Mouse (Mus musculus) forebrain, embryonic 12.5 days (tissue): Measurements from ENCODE around the gene Mex3d. TPM values are rescaled to one million over a fixed set of nuclear protein-coding genes. Genes with fewer than 3 reads are reported as not detected.

ENCODE experiments used
- ATAC-seq: fragments of 200-750 bp; cut with Nextera tagmentation; 2 replicates; pipeline ENCODE4 v1.8.0; 2017; ENCODE audit warnings: moderate TSS enrichment; ENCODE audit not compliant: low FRiP score
- H3K27ac ChIP-seq: fragments of 300-500 bp; sonication (generic); 2 replicates; pipeline ENCODE4 v1.5.1; 2016; ENCODE audit warnings: mild to moderate bottlenecking
- H3K27me3 ChIP-seq: fragments of 300-500 bp; sonication (generic); 2 replicates; pipeline ENCODE4 v1.6.1; 2016; ENCODE audit warnings: mild to moderate bottlenecking
- H3K36me3 ChIP-seq: fragments of 300-500 bp; sonication (generic); replicated peaks from 2 replicates; pipeline ENCODE4 v1.6.1; 2016; ENCODE audit warnings: mild to moderate bottlenecking
- H3K4me1 ChIP-seq: fragments of 300-500 bp; sonication (generic); 2 replicates; pipeline ENCODE4 v1.6.1; 2016
- H3K4me2 ChIP-seq: fragments of 300-500 bp; sonication (generic); 2 replicates; pipeline ENCODE4 v1.6.1; 2016; ENCODE audit warnings: mild to moderate bottlenecking, moderate library complexity
- H3K4me3 ChIP-seq: fragments of 300-500 bp; sonication (generic); replicated peaks from 2 replicates; pipeline ENCODE4 v1.5.1; 2016; ENCODE audit warnings: mild to moderate bottlenecking
- H3K9ac ChIP-seq: fragments of 300-500 bp; sonication (generic); 2 replicates; pipeline ENCODE4 v1.6.1; 2016; ENCODE audit warnings: mild to moderate bottlenecking
- H3K9me3 ChIP-seq: fragments of 300-500 bp; sonication (generic); 2 replicates; pipeline ENCODE4 v1.6.1; 2016
- WGBS: fragments of 180-500 bp; shearing (Covaris S2); methylation state at CpG from one replicate; pipeline ENCODE4 v1.1.7; 2016; 5-methylcytosine and 5-hydroxymethylcytosine counted together
- polyA plus RNA-seq: library from polyadenylated mRNA; unstranded; fragments of >200 nt; fragmentation: Nextera tagmentation; extraction: Ambion mirVana; gene quantifications from 2 replicates; pipeline ENCODE4 v1.2.1, GENCODE M21; 2016

Mex3d gene
- polyA plus RNA-seq, 1 experiment from 2014 or later: 21.3 TPM

GRCm38 (mm10) chr10:80363734-80364133, 23.7 kb downstream of the Mex3d start:
- ATAC-seq: no peak
- Histone ChIP-seq H3K27me3 (peaks cover 63% of the 10 kb centered on the region), H3K36me3 (no peaks in the 10 kb centered on the region), H3K4me1 (peaks cover 7% of the 10 kb centered on the region), H3K9me3 (0 out of 2 replicates have a peak, but pooled peaks cover 7% of the 10 kb centered on the region), H3K27ac (no peak overlapping the region), H3K9ac (0 out of 2 replicates have a peak overlapping the region, but pooled peaks have one; percentile 5), H3K4me2 (no peak overlapping the region), H3K4me3 (no peak overlapping the region)
- 44% methylated on average over 6 of the region's 6 CpGs for WGBS

DNA sequence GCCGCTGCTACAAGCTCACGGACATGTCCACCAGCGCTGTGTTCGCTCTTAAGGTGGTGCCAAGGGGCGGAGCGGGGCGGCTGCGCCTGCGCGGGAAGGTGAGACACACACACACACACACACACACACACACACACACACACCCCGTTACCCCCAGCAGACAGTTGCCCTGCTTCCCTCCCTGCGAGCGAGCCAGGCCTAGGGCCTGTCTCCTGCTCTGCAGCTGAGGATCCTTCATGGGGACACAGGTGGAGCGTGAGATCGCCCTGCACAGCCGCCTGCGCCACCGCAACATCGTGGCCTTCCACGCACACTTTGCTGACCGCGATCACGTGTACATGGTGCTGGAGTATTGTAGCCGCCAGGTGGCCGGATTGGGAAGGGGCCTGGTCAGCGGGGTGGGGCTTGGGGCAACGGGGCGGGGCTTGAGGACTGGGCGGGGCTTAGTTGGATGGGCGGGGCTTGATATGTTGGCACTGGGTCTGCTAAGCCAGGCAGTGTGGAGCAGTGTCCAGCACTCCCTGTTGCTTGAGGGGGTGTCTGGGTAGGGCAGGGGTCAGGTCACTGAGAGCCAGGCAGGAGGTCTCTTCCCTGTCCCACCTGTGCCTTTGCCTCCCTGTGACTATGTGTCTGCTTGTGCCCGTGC, 29.3 kb downstream of the Mex3d start:
- Histone ChIP-seq H3K27me3 (peaks cover 84% of the 10 kb centered on the region), H3K9ac (0 out of 2 replicates have a peak overlapping the region, but pooled peaks have one; percentile 33), H3K36me3 (no peaks in the 10 kb centered on the region), H3K9me3 (0 out of 2 replicates have a peak, but pooled peaks cover 3% of the 10 kb centered on the region), H3K4me2 (peak overlapping the region; percentile 38), H3K27ac (no peak overlapping the region), H3K4me1 (peaks cover 16% of the 10 kb centered on the region), H3K4me3 (peak overlapping the region; percentile 23)
- 4% methylated on average over 31 of the region's 31 CpGs for WGBS
- ATAC-seq: 0 out of 2 replicates have a peak, but pooled peaks have one; percentile 33

DNA sequence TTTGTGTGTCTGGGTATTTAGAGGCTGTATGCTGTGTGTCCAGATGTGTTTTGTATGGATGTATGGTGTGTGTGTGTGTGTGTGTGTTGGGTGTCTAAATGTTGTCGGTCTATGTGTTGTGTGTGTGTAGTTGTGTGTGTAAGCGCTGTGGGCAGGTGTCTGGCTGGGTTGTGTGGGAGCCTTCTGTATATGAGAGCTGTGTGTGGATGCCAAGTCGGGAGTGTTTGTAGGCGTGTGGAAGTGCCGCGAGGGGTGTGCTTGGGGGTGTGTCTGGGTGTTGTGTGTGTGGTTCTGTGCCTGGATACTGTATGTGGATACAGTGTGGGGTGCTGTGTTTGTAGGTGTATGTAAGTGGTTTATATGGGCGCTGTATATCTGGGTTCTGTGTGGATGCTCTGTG, 30.1 kb downstream of the Mex3d start:
- H3K36me3 ChIP-seq: no peaks in the 10 kb centered on the region
- peak overlapping the region; percentile 23; the same call in 1 of the 2 replicates for H3K4me3 ChIP-seq
- no peak overlapping the region for H3K27ac ChIP-seq
- 41% methylated on average over 7 of the region's 7 CpGs for WGBS
- no peaks in the 10 kb centered on the region for H3K9me3 ChIP-seq
- peak overlapping the region; percentile 38; the same call in 1 of the 2 replicates for H3K4me2 ChIP-seq
- peaks cover 16% of the 10 kb centered on the region for H3K4me1 ChIP-seq
- ATAC-seq: no peak
- H3K9ac ChIP-seq: no peak overlapping the region
- peaks cover 84% of the 10 kb centered on the region for H3K27me3 ChIP-seq

DNA sequence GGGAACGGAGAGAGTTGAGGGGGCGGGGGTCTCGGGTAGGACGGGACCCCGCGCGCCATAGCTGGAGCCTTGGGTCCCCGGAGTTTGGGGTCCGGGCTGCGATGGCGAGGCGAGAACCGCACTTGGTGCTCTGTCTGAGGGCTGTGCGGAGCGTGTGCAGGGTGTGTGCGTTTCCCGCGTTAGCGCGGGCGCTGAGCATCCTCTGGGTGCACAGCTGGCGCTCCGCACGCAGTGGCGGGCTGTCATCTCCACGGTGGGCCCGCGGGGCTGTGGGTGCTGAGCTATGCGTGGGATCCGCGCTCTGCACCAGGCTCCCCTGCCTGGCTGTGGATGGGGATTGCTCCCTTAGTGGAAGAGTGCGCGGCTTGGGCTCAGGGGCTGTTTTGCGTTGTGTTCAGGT, 30.7 kb downstream of the Mex3d start:
- H3K4me2 ChIP-seq: peak overlapping the region; percentile 52
- peak overlapping the region; percentile 36 for H3K4me3 ChIP-seq
- no peak overlapping the region for H3K9ac ChIP-seq
- no peak overlapping the region for H3K27ac ChIP-seq
- H3K27me3 ChIP-seq: peaks cover 87% of the 10 kb centered on the region
- H3K9me3 ChIP-seq: no peaks in the 10 kb centered on the region
- H3K36me3 ChIP-seq: no peaks in the 10 kb centered on the region
- no peak for ATAC-seq
- 1% methylated on average over 34 of the region's 34 CpGs for WGBS
- peaks cover 16% of the 10 kb centered on the region for H3K4me1 ChIP-seq

DNA sequence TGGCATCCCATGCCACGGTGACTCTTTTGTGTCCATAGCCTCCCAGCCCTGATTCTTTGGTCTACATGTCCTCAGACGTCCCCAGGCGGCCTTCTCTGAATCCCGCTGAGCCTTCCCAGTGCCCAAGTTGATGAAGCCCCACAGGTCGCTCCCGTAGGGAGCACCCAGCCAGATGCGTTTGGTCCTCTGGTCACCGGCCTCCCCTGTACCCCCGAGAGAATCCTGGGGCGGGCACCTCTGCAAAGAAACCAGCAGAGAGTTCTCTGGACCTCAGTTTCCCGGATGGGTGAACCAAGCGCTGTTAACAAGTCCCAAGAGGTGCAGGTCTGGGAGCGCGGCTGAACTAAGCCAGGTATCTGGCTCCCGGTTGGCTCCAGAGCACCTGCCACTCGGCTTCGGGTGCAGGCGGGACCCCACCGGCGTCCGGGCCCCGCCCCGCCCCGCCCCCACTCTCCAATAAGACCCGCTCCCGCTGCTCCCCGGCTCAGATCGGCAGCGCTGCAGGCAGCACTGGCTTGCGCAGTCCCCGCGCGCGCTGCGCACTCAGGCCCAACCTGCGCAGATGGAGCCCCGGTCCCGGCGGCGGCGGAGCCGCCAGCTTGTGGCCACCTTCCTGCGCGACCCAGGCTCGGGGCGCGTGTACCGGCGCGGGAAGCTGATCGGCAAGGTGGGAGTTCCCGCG, 31.3 kb downstream of the Mex3d start, which contains the start of gene Plk5:
Gene Plk5 (plus strand): TSS at position 459 of the 682 bp plus-strand sequence.
- Histone ChIP-seq H3K4me2 (peak within 1 kb of the TSS; percentile 52), H3K9ac (peak within 1 kb of the TSS; percentile 42; the same call in 1 of the 2 replicates), H3K27me3 (peaks cover 93% of the 10 kb centered on the region), H3K27ac (no peak within 1 kb of the TSS), H3K9me3 (no peaks in the 10 kb centered on the region), H3K4me3 (peak within 1 kb of the TSS; percentile 36), H3K4me1 (peaks cover 16% of the 10 kb centered on the region), H3K36me3 (no peaks in the 10 kb centered on the region)
- no peak for ATAC-seq
- under 1% methylated on average over 53 of the region's 53 CpGs for WGBS

- H3K4me3 ChIP-seq: no peak overlapping the region
- WGBS: 6% methylated on average over 9 of the region's 9 CpGs
- no peak overlapping the region for H3K27ac ChIP-seq
- ATAC-seq: no peak
- H3K4me1 ChIP-seq: peaks cover 16% of the 10 kb centered on the region
- no peak overlapping the region for H3K9ac ChIP-seq
- H3K36me3 ChIP-seq: no peaks in the 10 kb centered on the region
- H3K27me3 ChIP-seq: peaks cover 100% of the 10 kb centered on the region
- H3K9me3 ChIP-seq: no peaks in the 10 kb centered on the region
- no peak overlapping the region for H3K4me2 ChIP-seq
Measured at GRCm38 (mm10) chr10:80355431-80355830, 32.0 kb downstream of the Mex3d start.

GRCm38 (mm10) chr10:80352727-80353126, 34.7 kb downstream of the Mex3d start:
- WGBS: 67% methylated on average over 8 of the region's 8 CpGs
- H3K4me1 ChIP-seq: peaks cover 26% of the 10 kb centered on the region
- ATAC-seq: no peak
- no peak overlapping the region for H3K4me3 ChIP-seq
- H3K36me3 ChIP-seq: no peaks in the 10 kb centered on the region
- no peak overlapping the region for H3K27ac ChIP-seq
- no peak overlapping the region for H3K4me2 ChIP-seq
- H3K27me3 ChIP-seq: peaks cover 100% of the 10 kb centered on the region
- no peak overlapping the region for H3K9ac ChIP-seq
- H3K9me3 ChIP-seq: no peaks in the 10 kb centered on the region

DNA sequence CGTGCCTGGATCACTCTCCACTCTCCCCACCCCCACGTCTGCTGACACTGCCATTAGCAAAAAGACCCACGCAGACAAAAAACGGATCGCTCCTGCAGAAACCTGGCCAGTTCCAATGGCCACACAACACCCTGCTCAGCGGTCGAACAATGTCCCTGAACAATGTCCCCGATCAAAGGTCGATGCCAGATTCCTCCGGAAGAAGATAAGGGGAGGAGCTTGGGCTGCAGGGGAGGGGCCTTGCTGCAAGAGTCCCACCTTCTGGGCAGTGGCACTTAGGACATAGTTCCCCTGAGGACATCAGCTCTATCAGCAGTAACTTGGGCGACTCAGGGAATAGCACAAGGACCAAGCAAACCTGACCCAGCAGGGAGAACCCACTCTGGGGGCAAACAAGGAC, 35.6 kb downstream of the Mex3d start:
- peaks cover 100% of the 10 kb centered on the region for H3K27me3 ChIP-seq
- H3K4me1 ChIP-seq: peaks cover 26% of the 10 kb centered on the region
- H3K9me3 ChIP-seq: no peaks in the 10 kb centered on the region
- WGBS: 18% methylated on average over 11 of the region's 11 CpGs
- H3K4me3 ChIP-seq: no peak overlapping the region
- ATAC-seq: no peak
- H3K4me2 ChIP-seq: no peak overlapping the region
- no peak overlapping the region for H3K9ac ChIP-seq
- no peaks in the 10 kb centered on the region for H3K36me3 ChIP-seq
- H3K27ac ChIP-seq: no peak overlapping the region

DNA sequence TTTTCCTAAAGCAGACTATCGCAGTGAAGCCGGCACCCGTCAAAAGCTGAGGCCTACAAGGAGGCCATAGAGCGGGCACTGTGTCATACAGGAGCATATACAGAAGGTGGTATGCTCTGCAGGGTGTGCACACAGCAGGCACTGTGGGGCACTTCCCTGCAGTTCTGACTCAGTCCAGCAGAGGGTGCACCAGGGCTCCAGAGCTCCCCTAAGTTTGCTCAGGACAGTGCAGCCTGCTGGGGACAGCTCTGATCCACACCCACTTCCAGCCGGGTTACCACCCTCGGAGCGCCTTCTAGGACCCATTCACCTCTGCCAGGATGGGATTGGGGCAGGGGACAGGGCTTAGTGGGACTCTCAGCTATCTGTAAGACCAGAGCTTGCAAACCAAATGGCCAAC, 37.2 kb downstream of the Mex3d start:
- Histone ChIP-seq H3K4me1 (peaks cover 18% of the 10 kb centered on the region), H3K4me2 (no peak overlapping the region), H3K27me3 (peaks cover 100% of the 10 kb centered on the region), H3K36me3 (no peaks in the 10 kb centered on the region), H3K9ac (no peak overlapping the region), H3K9me3 (no peaks in the 10 kb centered on the region), H3K4me3 (no peak overlapping the region), H3K27ac (no peak overlapping the region)
- peak; percentile 67 for ATAC-seq
- WGBS: 2% methylated on average over 7 of the region's 7 CpGs

DNA sequence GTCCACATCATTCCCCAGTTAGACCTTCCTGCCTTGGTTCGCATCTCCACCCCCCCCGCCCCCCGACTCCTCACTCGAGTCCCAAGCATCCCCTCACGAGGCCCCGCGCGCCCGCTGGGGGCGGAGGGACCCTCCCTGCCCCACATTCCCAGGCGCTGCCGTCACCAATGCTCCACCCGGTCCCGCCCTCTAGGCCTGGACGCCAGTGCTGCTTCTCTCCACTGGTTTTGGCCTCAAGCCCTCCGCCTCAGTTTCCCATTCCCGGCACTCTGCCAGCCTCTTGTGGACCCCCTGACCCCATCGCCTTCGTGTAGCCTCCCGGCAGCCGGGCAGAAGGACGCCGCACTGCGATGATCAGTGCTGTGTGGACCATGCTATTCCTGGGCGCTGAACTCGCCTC, 38.5 kb downstream of the Mex3d start:
- Histone ChIP-seq H3K4me1 (peaks cover 23% of the 10 kb centered on the region), H3K36me3 (no peaks in the 10 kb centered on the region), H3K27ac (no peak overlapping the region), H3K4me3 (peak overlapping the region; percentile 4; the same call in 1 of the 2 replicates), H3K27me3 (peaks cover 100% of the 10 kb centered on the region), H3K9ac (no peak overlapping the region), H3K9me3 (no peaks in the 10 kb centered on the region), H3K4me2 (peak overlapping the region; percentile 41; the same call in 1 of the 2 replicates)
- no peak for ATAC-seq
- WGBS: 16% methylated on average over 26 of the region's 26 CpGs

DNA sequence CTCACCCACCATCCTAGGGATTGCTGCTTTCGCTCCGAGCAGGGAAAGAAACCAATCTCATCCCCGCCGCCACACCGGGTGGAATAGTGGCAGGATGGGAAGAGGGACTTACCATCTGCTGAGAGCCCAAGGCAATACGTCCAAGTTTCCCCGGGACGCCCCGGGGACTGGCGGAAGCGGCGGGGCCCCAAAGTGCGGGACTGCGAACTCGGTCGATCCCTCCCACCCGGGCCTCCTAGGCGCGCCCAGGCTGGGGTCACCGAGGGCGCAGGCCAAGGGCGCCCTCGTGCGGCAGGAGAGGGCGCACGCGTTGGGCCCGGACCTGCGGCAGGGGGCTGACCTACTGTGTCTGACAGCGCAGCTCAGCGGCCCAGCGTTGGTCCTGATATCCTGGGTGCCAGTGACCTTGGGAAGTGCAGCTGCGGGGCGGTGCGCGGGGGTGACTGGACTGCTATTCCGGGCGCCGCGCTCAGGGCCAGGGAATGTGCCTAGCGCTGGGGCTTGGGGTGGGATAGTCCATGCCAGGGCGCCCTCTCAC, 39.1 kb downstream of the Mex3d start, which contains the start of gene Adamtsl5:
Gene Adamtsl5 (minus strand): TSS at position 169 of the 538 bp plus-strand sequence.
- peak; percentile 18 for ATAC-seq
- H3K4me1 ChIP-seq: peaks cover 28% of the 10 kb centered on the region
- no peaks in the 10 kb centered on the region for H3K9me3 ChIP-seq
- WGBS: under 1% methylated on average over 41 of the region's 42 CpGs
- peaks cover 100% of the 10 kb centered on the region for H3K27me3 ChIP-seq
- H3K4me2 ChIP-seq: peak within 1 kb of the TSS; percentile 41
- H3K27ac ChIP-seq: no peak within 1 kb of the TSS
- H3K4me3 ChIP-seq: peak within 1 kb of the TSS; percentile 15
- H3K9ac ChIP-seq: no peak within 1 kb of the TSS
- no peaks in the 10 kb centered on the region for H3K36me3 ChIP-seq

GRCm38 (mm10) chr10:80347514-80347967, 39.9 kb downstream of the Mex3d start:
- H3K9ac ChIP-seq: no peak overlapping the region
- peaks cover 36% of the 10 kb centered on the region for H3K4me1 ChIP-seq
- H3K36me3 ChIP-seq: no peaks in the 10 kb centered on the region
- H3K4me2 ChIP-seq: no peak overlapping the region
- no peak for ATAC-seq
- 0 out of 2 replicates have a peak overlapping the region, but pooled peaks have one; percentile 15 for H3K4me3 ChIP-seq
- no peak overlapping the region for H3K27ac ChIP-seq
- 11% methylated on average over 17 of the region's 17 CpGs for WGBS
- H3K9me3 ChIP-seq: no peaks in the 10 kb centered on the region
- H3K27me3 ChIP-seq: peaks cover 100% of the 10 kb centered on the region
